Mouse (Mus musculus): ENCODE results near the gene Cxcl3.

DNA sequence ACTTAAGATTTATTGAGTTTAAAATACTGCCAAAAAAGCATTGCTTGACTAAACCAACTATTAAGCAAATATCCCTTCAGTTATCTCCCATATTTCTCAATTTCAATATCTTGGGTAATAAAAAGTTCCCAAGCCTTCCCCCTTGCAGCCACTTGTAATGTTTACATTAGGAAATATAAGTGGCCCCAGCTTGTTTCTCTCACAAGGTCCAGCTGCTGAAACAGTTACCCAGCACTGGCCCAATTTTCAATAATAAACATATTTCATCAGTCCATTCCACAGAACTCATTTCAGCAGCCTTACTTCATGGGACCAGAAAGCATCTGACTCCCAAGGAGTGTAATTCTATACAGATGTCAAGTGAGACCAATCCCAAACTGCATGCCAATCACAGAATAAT, 33.9 kb downstream of the Cxcl3 start:
- no peak for TF ChIP-seq HCFC1 (IDR thresholded peaks at IDR 0.05; ENCODE audit: low read depth, low read length)
- TF ChIP-seq ZKSCAN1 (IDR thresholded peaks at IDR 0.05; ENCODE audit: borderline replicate concordance, low read depth, low read length): no peak
